Mouse (Mus musculus): ENCODE measurements around the gene Hoxc6.

Hoxc6 gene

DNA sequence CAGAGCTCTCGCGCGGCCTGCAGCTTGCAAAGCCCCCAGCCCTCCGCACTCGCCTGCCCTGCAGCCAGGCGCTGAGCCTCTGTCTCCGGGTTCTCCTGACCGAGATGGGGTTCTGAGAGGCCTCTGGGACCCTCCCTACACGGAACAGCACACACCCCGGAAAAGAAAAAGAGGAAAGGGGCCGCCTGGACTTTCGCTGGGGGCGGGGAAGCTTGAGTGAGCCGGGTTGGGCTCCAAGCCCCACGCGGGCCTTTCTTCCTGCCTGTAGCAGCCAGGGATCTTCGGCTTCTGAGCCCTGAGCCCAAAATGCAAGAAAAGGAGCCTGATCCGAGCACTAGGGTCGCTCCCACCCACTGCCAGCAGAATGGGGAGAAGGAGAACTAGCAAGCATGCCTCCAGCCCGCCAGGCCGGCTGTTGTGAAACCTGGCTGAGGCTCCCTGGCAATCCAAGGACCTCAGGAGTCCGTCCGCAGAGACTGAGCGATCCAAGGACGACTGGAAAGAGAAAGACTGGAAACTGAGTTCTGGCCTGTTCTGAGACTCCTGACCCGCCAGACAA lies 13.9 kb downstream of the Hoxc6 start:
- no peak for DNase-seq (ENCODE audit: low read depth, low spot score)

DNA sequence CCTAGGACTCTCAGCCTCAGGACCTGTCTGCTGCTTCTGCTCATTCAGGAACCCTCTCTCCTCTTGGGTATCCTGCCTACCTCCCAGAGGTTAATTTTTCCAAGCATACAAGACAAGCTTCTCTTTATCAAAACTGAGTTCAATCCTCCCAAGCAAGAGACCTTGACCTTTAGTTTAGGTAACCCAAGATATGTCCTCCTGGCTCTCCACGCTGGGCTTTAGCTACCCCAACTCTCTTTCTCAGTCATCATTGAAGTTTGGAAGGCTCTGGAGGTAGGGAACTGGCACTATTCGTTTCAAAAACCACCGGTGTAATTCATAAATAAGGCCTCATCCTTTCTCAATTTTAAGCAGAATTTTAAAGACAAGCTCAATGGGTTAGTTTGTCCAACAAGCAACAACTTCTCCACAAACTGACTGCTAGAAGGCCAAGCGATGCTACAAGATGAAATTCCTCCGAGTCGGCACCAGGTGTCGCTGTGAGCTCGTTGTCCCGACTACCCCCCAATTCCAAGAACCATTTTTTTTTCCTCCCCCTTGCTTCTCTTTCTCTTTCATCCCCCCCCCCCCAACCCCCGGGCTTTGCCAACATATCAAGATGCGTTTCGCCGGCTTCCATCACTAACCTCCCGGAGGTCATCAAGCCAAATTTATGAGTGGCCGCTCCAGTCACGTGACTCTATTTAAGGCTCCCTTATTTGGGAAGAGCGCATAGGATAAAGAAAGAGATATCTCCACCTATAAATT lies 15.4 kb downstream of the Hoxc6 start:
- DNase-seq (ENCODE audit: low read depth, low spot score), result peak; percentile 30

DNA sequence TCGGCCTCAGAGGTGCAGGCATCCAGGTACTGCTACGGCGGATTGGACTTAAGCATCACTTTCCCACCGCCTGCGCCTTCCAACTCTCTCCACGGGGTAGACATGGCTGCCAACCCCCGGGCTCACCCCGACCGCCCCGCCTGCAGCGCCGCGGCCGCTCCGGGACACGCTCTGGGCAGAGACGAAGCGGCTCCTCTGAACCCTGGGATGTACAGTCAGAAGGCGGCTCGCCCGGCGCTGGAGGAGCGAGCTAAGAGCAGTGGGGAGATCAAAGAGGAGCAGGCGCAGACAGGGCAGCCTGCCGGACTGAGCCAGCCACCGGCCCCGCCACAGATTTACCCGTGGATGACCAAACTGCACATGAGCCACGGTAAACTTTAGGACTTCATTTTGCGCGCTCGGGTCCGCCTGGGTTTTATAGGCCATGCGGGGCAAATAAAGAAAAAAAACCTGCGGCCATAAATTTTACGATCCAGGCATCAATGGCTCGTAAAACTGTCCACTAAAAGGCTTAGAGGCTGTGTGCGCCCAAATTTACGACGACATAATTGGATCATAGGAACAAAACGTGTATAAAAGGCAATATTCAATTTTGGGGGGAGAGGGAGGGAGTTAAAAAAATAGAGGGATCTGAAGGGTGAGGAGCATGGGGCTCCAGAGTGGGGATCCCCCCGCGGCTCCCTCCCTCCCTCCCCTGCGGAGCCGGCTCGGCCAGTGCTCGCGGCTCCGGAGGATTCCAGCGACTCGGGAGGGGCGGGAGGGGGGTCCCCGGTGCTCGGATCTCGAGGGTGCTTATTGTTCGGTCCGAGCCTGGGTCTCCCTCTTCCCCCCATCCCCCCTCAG lies 16.3 kb downstream of the Hoxc6 start:
- DNase-seq (ENCODE audit: low read depth, low spot score), result no peak

DNA sequence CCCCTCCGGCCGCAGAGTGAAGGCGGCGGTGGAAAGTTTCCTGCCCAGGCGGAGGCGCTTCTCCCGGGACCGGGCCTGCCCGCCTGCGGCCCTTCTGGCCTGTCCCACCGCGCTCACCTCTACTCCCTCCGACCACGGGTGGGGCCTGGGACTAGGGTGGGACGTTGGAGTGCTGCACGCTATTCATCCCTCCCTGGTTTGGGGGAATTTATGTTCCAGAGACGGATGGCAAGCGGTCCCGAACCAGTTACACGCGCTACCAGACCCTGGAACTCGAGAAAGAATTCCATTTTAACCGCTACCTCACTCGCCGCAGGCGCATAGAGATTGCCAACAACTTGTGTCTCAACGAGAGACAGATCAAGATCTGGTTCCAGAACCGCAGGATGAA lies 16.9 kb downstream of the Hoxc6 start:
- DNase-seq (ENCODE audit: low read depth, low spot score), result no peak

DNA sequence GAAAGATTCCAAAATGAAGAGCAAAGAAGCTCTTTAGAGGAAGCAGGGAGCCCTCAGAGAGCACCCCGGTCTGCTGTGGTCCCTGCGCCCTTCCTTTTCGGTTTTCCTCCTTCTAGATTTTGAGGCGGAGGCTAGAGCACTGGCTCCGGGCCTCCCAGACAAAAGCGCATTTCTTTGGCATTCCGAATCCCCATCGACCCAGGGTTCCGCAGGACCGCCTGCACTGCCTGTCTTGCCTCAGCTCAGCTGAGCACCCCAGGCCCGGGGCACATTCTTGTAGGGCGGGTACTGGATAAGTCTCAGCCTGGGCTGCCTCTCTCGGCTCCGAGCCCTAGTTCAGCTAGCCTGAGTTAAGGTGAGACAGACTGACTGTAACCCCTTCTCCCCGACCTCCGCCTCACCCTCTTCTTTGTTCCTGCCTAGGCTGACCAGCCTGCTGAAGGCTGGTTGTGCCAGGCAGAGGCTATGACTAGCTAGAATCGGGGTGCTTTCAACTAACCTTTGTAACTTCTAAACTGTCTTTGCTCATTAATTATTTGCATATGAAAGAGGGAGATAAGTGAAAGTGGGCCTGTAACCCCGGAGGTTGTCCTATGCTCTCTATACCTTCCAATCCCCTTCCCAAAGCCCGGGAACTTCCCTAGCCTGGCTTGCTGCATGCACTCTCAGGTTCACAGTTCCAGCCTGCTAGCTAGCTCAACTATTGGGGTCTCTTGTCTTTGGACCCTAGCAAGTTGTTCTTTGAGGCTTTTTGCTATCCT lies 17.5 kb downstream of the Hoxc6 start:
- no peak for DNase-seq (ENCODE audit: low read depth, low spot score)

DNA sequence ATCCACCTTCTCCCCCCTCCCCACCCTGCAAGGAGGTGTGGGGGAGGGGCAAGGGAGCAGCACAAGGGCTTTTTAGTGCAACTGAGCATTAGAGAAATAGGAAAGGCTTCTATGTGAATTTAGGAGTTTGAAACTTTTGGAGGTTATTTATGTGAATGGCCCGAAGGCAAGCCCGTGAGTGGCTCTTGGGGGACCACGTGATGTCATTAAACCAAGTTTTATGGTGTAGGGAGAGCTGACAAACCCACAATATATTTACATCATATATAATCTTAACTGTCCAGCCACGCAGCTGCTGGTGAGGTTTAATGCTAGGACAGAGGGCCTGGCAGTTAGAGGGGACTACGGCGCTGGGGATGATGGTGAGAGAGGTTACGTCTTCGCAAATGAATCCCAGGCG lies 20.6 kb downstream of the Hoxc6 start, which contains the start of gene Hoxc4:
Gene Hoxc4 (plus strand): TSS at position 299 of the 400 bp plus-strand sequence.
- no peak for DNase-seq (ENCODE audit: low read depth, low spot score)

DNA sequence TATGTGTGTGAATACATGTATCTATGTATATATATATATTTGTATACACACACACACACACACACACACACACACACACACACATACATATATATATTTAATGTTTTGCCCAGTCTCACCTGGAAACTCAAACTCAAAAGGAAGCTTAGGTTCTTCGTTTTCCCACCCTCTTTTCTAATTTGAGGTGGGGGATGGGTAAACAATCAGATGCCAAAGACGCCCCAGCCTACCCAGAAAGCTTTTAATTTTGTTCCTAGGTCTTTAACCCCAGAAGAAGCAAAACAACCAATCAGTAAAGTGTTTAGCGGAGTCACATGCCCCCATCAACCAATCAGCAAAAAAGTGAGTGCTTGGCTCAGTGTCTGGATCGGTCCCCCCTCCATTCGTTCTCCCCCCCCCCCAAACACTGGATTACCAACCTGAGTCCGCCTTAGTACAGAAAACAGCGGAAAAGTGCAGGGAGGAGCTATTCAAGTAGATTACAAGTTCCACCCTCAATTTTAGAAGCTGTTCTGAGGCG lies 22.9 kb downstream of the Hoxc6 start:
- no peak for DNase-seq (ENCODE audit: low read depth, low spot score)

DNA sequence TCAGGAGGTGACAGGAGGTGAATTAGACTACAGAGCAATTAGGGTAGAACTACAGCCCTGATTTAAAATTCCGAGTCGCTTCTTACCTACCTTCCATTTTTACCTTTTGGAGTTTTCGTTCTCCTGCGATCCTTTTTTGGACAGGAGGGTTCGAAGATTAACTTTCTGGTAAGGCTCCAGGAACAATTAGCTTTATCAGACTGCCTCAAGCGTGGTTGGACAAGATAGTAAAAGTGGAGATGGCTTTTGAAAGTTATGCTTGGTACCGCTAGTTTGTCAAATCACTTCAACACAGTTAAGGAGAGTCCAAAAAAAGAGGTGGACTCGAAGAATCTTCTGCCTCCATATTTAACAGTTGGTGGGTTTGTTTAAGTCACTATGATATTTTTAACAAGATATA lies 23.5 kb downstream of the Hoxc6 start:
- no peak for DNase-seq (ENCODE audit: low read depth, low spot score)

DNA sequence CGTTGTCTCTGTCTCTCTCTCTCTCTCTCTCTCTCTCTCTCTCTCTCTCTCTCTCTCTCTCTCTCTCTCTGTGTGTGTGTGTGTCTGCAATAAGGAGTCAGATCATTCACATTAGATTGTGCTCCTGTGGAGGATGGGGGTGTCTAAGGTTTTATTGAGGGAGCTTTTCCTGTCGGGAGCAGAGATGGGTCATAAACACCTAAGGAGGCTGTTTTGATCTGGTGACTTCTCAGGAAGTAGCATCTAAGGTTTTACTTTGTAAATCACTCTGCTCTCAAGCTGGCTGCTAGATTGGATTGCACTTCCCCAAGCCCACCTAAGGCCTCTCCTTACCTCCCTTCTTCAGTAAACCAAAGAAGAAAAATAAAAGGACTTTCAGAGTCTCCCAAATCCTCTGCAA lies 26.1 kb downstream of the Hoxc6 start:
- DNase-seq (ENCODE audit: low read depth, low spot score), result no peak

DNA sequence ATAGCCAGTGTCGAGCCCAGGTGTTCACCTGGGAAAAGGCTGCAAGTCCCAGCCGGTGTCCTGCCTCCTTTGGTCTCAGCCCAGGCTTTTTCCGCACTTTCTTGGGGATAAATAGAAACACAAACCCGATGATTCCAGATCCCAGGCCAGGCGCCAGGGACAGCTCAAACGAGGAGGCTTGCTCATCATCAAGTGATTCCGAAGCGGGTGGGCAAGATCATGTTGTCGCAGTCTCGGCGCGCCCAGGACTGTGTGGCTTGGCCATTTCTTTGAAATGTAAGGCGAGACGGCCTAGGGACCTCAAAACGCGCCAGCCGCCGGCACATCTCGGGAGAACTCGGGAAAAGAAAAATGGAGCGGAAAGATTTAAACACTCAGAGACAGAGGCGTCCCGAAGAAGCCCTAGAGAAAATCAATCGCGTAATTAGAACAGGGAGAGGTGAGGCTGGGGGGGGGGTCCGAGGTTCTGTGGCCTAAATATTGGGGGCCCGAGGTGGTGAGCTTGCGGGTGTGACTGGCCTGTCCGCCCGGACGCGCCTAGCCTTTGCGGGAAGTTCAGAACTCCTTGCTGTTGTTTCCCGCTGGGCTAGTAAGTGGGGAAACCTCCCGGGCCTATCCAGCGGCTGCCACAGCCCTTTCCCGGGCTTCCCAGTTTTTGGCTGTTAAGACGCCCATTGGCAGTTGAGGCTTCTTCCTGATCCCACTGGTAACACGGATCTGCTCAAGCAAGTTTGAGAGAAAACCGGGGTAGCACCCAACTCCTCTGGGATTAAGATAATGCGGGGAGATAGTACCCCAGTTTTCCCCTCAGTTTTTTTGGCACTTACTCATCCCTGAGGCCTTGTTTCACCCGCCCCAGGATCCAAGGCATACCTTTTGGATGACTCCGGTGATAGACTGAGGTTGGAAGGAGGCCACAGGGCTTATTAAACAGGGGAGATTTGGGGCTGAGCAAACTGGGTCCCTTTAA lies 29.5 kb downstream of the Hoxc6 start:
- no peak for DNase-seq (ENCODE audit: low read depth, low spot score)

DNA sequence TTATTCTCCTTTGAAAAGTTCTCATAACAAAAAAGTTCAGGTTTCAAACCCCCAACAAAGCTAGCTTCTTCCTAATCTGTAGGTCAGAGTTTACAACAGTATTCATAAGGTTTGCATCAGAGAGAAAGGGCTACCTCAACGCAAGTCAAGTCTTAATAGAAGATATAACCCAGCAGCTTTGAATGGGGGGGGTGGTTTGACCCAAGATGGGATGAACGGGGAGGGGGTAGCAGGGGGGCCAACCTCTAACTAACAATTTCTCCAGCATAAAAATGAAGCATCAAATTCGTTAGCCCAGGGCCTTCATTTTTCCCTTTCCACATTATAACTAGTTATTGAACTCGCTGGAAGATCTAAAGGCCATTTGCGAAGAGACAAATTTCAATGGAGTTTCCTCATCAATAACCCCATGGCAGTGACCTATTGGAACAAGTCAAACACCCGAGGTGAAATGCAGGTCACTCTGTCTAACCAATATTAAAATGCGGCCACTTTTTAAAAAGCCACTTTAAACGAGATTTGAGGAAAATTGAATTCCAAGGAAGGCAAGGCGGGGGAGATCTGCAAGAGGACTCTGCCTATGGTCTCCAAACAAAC lies 31.0 kb downstream of the Hoxc6 start:
- DNase-seq (ENCODE audit: low read depth, low spot score), result no peak

DNA sequence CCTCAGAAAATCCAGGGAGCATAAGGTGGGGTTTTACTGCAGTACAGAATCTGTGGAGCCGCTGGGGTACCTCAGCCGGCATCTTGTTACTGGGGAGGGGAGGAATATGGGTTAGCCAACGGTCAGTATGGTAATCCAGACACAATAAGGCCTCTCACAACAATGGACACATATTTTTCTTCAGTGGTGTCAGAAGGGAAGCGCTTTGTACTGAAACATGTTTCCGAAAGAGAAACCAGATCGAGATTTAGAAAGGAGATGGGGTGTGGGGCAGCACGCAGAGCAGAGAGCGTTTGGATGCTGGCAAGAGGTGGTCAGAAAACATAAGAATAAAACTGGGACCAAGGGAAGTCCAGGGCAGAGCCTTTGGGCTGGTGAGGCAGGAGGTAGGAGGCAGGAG lies 32.1 kb downstream of the Hoxc6 start:
- DNase-seq (ENCODE audit: low read depth, low spot score), result no peak

DNA sequence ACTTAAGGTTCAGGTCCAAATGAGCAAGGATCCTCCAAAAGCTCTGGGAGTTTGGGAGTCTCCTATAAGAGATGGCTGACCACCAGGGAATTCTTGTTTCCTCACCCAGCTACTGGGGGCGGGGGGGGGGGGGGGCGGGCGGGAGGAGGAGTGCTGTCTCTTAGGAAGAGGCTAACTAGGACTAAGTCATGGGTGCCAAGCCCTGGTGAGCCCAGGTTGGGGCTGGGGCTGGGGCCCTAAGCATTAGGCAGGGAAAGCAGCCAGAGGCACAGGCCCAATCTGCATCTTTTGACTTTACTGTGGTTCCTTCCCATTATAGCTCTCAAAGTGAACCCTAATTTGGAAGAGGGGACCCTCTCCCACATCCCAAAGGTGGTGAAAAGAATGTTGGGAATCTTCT lies 34.1 kb downstream of the Hoxc6 start:
- no peak for DNase-seq (ENCODE audit: low read depth, low spot score)

DNA sequence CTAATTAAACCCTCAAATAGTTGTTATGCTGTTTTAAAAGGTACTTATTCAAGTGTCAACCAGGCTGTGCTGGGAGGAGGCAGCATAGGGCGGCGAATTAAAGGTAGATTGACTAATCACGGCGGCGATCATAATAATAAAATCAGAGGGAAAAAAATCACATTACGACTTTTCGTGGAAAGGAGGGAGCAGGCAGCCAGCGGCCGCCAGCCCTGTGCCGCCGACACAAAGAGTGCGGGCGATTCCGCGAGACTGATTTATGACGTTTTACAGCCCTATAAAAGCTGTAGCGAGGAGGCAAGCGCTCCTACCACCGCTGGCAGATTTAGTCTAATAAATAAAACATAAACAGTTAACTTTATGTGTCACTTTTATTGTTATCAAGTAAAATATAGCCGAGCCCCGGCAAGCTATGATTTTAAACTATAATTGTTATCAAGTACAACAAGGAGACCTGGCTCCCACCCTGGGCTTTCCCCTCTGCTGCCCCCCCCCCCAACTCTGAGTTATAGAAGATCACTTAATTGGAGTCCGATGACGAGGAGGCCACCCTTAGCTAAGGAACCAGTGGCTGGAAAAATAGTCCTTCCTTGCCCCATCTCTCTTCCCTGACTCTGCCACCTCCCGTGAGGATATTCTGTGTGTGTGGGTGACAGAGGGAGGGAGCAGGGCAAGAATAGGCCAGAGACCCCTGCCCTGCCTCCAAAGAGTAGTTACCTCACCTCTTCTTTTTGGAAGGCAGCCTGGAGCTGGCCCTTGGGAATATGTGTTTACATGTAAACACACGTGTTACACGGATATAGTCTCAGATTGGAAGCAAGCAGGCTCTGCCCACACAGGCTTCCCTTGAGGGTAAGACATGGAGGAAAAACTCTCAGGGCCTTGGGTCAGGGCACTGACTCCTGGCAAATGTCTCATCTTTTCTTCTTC lies 34.9 kb downstream of the Hoxc6 start:
- DNase-seq (ENCODE audit: low read depth, low spot score), result no peak

DNA sequence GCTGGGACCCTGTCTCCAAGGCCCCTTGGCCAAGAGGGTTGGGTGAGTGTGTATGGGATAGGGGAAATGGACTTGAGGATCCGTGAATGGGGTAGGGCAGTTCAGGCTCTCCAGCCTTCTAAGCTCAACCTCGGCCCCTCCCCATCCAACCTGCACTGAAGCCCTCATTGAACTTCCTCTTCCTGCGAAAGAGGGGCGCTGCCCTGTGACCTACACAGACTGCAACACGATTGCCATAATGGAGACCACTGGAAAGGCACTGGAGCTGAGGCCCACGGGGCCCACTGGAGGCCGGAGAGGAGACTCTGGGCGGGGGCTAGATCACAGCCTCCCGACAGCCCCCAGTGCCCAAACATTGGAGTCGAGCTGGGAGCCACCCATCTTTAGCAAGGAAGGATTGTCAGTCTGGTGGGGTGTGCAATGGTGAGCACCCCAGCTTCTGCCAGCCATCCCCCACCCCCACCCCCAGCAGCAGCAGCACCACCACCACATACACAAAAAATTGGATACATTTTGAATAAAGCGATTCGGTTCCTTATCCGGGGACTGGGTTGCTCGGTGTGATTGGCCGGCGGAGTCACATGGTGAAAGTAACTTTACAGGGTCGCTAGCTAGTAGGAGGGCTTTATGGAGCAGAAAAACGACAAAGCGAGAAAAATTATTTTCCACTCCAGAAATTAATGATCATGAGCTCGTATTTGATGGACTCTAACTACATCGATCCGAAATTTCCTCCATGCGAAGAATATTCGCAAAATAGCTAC lies 36.2 kb downstream of the Hoxc6 start:
- no peak for DNase-seq (ENCODE audit: low read depth, low spot score)

DNA sequence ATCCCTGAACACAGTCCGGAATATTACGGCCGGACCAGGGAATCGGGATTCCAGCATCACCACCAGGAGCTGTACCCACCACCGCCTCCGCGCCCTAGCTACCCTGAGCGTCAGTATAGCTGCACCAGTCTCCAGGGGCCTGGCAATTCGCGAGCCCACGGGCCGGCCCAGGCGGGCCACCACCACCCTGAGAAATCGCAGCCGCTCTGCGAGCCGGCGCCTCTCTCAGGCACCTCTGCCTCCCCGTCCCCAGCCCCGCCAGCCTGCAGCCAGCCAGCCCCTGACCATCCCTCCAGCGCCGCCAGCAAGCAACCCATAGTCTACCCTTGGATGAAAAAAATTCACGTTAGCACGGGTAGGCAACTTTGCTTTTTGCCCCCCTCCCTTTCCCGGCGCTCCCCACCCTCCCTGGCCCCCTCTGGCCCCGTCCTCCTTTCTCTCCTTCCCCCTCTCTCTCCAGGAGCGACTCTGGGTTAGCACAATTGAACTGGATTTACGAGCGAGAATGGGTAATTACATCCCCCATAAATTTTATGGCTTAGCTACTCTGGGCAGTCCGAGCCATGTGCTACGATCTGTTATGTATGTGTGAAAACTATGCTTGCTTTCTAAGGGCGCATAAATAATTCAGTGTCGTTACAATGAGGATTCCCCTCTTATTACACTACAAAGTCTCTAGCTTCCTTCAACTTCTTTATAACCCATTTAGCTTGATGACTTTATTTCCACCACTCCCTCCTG lies 36.9 kb downstream of the Hoxc6 start:
- DNase-seq (ENCODE audit: low read depth, low spot score), result no peak

DNA sequence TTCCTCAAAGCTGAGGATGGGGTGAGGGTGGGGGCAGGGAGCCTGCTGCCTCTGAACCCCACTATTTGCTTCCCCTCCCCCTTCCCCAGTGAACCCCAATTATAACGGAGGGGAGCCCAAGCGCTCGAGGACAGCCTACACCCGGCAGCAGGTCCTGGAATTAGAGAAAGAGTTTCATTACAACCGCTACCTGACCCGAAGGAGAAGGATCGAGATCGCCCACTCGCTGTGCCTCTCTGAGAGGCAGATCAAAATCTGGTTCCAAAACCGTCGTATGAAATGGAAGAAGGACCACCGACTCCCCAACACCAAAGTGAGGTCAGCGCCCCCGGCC lies 37.5 kb downstream of the Hoxc6 start:
- DNase-seq (ENCODE audit: low read depth, low spot score), result no peak

DNA sequence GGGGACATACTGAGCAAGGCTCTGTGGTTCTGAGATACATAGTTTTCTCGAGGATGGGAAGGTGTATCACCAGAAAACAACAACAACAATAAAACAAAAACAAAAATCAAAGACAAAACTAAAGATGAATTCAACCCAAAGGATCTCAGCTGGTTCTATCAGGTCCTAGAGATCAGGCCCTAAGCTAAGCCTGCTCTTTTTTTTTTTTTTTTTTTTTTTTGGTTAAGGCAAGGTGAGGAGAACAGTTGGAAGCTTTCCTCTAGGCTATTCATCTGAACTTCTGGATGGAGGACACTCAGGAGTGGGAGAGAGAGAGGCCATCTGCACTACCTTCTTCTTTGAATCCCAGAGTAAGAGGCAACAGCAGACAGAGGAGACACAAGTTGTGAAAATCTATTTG lies 39.5 kb downstream of the Hoxc6 start:
- no peak for DNase-seq (ENCODE audit: low read depth, low spot score)

Data from retina, adult 2 months (tissue).